Mouse (Mus musculus): Measurements from ENCODE around the gene Cebpe.

GRCm38 (mm10) chr14:54724049-54724448 is 12.1 kb upstream of the Cebpe start:
- no peak for TF ChIP-seq POLR2A (IDR thresholded peaks at IDR 0.05; ENCODE audit: low read depth, low read length)
- TF ChIP-seq CTCF (IDR thresholded peaks at IDR 0.05; ENCODE audit: borderline replicate concordance, insufficient read depth, low read length), result no peak

All from embryonic fibroblast, embryonic 13.5 days (primary cell).